Mouse (Mus musculus) urinary bladder, postnatal 4 days (tissue): ENCODE results near the gene Lrig3.
A peak's percentile ranks its signal among the peaks of the same experiment; 100 is the strongest.

Source experiments
- DNase-seq, 2 experiments: peaks; one replicate each; pipeline ENCODE4 v3.0.0; 2021 to 2022; ENCODE audit warnings: low spot score in 2 of 2

Lrig3 gene

DNA sequence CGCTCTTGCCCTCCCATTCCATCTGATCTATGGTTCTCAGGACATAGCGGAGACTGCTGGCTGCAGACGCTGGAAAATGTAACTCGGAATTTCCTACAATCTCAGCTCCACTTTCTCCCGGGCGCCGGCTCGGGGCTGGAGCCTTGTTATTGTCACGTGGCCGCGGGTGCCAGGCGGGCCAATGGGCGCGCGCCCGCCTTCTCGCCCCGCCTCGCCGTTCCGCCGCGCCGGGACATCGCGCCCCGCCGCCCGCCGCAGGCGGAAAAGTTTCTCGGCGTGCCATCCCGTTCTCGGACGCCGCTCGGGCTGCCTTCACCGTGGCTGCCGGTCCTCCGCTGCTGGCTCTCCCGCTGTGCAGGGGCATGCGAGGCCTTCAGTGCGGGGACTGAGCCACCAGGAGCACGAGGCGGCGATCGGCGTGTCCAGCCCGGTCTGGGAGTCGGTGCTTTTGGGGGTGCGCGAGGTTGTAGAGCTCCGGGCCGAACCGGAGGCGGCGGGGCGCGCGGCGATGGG is at the start of gene Lrig3:
TSS of gene Lrig3 (plus strand) at position 201 of the 513 bp plus-strand sequence.
- DNase-seq = peak; percentile 80 to 81

DNA sequence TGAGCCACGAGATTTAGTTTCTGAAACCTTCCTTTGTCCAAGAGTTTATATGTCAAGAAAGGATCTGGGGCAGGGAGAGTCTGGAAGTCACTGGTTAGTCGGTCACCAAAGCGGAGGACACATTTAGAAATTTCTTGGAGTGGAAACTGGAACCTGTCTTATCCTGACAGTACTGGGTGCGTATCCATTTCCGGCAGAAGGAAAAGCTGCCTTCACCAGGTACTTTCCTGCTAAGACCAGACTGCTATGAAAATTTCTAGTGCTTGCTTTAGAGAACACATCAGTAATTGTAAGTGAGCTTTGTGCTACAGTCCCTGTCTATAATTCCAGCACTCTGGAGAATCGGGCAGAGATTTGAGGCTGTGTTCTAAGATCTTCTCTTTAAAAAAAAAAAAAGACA is 49.2 kb upstream of the Lrig3 start:
- DNase-seq = no peak

DNA sequence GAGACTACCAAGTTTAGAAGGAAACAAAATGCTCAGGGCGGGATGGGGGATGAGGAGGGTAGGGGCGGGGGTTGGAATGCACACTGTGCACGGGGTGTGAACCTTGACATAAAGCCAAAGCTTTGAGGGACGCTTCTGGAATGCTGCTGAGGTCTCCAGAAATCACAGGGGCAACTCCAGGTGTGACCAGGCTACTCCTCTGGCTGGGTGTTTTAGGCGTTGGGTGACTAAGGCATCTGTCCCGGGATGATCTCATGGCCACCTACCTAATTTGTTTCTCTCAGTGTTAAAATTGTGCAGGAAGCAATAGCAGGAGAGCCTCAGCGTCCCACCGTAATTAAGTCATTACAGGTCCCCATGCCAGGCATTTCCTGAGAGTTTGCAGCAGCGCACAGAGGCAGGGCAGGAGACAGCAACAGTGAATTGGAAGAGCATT is 48.5 kb upstream of the Lrig3 start:
- no peak for DNase-seq

DNA sequence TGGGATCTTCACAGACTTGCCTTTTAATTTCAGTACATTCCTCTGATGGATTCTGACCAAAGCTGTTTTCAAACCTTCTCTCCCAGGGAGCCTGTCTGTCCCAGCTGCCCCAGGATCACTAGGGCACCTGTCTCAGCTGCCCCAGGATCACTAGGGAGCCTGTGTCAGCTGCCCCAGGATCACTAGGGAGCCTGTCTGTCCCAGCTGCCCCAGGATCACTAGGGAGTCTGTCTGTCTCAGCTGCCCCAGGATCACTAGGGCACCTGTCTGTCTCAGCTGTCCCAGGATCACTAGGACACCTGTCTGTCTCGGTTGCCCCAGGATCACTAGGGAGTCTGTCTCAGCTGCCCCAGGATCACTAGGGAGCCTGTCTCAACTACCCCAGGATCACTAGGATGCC is 47.0 kb upstream of the Lrig3 start:
- no peak for DNase-seq

DNA sequence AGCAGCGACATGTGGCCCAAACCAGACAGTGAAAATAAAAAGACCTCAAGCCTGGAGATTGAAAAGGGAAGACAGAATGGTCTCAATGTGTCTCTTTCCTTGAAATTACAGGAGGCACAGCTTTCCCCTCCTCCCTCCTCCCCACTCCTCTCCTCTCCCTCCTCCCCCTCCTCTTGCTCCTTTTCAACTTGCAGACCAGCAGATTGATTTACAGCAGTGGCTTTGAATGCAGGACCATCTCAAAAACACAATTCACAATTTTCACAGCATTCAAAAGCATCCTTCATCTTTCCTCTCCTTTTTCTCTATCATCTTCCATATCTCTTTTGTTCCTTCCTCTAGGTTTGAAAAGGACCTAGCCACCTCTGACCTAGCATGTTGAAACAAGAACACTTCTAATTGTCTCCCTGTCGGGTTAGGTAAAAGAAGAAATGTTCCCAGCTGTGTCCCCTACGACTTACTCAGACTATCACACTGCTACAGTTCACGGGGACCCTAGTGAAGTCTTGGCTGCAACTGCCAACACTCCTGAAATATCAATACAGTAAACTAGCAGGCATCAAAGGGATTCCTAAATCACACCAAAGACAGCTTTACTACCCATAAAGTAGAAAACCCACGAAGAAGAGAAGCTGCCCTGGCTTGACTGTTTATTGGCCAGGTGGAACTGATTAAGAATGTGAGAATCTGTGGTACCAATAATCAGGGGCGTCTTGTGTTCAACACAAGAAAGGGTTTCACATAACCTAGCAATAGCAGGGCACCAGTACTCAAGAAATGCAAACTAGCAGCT is 44.1 kb upstream of the Lrig3 start:
- no peak for DNase-seq

DNA sequence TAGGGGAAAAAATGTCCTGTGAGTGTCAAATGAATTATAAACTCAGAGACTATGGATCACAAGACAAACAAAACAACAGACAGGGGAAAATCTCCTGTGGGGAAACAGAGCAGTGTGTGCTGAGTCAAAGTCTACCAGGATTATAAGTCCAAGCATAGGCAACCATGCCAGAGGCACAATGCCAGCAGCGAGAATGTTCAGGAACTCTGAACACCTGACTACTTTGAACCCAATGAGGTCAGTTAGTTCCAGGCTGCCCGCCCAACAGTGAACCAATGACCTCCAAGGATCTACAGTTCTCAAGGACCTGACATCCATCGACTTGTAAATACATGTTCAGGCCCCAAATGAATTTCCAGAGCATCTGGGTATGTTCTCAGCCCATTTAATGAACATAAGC is 36.0 kb upstream of the Lrig3 start:
- DNase-seq = no peak

DNA sequence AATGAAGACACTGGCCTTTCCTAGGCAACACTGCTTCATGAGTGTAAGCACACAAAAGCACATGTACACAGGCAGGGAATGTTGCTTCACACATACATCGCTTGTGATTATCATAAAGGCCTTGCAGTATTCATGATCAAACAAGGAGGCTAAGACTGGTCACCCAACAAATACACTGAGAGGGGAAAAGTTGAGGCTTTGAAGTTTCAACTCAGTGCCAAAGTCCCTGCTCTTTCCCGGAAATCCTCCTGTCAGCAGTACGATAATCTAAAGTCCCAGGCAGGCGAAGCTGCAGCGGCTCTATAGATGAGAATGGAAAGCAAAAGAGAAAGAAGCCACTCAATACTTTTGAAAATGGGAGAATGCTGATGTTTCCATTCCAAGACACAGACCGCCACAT is 32.6 kb upstream of the Lrig3 start:
- DNase-seq = no peak

DNA sequence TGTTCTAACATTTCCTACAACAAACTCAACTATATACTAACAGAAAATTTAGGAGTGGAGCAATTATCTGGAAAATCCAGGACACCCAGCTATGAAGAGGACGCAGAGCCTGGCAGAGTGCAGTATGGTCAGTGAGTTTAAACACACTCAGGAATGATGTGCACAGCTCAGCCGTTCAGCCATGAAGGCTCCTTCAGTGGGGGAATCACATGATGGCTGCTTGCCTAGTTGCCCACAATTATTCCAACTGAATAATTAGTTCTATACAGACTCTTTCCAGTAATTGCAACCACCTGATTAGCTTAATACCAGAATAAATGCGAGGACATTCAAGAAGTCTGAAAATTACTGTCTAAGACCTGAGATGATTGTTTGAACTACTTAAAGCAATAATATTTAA is 31.9 kb upstream of the Lrig3 start:
- no peak for DNase-seq

DNA sequence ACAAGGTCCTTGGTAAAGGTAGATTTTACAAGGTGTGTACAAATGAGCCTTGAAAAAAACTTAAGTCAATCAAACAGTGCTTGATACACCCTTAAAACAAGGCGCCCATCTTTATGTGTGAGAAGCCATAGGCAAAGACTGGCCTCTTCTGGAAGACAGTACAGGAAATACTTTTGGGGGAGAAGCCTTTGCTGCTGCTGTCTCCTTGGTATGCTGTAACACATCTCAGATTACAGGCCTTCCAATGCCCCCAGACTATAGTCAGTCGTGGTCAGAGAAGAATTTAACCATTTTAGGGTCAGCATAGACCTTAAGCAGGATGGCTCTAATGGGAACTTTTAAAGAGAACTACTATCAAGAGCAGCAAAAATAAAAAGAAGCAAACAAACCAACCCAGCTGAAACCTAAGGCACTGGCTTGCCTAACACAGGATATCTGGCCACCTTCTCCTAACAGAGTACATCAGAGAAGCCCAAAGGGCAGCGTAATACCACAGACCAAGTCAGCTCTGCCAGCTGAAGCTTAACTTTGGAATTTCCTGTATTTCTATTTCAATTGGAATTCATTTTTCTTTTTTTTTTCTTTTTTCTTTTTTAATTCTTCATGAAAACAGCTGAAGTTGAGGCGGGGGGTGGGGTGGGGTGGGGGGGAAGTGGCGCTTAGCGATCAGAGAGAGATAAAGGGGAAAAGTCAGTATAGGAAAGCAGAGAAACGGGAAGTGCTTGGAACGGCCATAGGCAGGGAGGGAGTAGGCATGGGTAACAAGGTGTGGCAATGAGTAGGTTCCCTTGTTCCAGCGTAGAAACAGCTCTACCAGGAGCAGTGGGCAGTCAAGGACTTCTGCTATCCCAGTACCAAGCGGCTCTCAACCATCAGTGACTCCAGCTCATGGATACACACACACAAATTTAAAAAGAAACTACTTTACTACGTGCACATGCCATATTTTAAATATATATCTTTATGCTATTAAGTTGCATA is 28.2 kb upstream of the Lrig3 start:
- no peak for DNase-seq

DNA sequence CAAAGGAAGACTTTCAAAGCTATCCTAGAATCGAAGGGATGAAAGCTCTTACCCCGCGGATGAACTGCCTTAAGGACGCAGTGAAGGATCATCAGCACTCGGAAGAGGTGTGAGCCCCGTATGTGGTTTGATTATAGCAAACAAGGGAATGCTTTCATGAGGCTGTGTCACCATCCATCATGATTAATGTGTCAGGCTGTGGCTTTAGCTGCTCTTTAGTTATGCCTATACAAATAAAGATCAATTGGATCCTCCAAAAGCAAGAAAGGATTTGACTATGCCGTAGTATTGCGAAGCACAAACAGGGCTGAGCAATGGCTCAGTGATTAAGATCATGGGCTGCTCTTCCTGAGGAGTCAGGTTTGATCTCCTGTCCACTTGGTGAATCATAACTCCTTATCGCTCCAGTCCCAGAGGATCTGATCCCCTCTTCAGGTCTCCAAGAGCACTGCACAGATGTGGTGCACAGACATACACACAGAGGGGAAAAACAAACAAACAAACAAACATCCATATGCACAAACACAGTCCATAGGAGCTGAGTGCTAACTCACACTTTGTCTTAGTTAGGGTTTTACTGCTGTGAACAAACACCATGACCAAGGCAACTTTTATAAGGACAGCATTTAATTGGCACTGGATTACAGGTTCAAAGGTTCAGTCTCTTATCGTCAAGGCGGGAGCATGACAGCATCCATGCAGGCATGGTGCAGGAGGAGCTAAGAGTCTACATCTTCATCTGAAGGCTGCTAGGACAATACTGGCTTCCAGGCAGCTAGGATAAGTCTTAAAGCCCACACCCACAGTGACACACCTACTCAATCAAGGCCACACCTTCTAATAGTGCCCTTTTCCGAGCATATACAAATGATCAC is 27.2 kb upstream of the Lrig3 start:
- DNase-seq = no peak

DNA sequence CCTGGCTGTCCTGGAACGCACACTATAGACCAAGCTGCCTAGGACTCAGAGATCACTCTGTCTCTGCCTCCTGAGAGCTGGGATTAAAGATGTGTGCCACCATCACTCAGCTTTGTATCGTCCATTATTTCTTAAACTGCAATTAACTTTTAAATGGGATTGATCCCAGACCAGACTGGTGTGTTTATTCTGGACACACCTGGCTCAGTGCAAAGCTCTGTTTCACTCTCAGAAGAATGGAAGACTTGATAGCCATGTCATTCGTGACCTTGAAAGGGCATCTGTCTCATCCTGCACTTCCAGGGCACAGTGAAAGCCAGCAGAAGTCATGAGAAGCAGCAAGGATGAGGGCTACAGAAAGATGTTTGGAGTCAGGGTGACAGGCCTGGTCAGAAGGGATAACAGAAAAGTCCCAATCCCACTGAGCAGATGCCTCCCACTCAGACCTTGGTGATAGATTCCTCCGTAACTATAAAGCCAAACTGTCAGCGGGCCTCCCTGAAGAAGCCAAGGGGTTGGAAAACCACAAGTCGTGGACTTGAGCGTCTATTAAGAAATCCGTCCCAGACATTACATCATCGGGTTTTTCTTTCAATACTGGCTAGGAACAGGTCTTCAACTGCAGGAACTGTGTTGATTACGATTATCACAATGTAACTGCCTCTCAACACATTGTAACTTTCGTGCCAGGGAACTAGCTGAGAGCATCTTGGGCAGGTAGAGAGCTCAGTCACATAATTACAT is 25.5 kb upstream of the Lrig3 start:
- no peak for DNase-seq

DNA sequence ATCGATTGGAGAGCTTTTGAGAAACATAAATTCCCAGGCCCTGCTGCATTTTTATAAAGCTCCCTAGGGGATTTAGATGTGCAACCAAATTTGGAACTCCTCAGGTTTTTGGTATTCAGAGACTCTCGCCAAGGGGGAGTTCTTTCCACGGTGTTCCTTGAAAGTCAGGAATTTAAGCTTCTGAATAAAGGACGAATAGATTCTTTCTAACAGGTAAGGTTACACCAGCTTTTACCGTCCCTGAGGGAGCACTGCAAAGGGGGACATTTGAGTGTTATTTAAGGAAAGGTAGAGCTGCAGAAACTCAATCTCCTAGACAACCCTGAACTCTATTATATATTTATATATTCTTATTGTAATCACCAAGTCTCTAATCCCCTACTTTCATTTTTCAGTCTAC is 22.9 kb upstream of the Lrig3 start:
- no peak for DNase-seq

DNA sequence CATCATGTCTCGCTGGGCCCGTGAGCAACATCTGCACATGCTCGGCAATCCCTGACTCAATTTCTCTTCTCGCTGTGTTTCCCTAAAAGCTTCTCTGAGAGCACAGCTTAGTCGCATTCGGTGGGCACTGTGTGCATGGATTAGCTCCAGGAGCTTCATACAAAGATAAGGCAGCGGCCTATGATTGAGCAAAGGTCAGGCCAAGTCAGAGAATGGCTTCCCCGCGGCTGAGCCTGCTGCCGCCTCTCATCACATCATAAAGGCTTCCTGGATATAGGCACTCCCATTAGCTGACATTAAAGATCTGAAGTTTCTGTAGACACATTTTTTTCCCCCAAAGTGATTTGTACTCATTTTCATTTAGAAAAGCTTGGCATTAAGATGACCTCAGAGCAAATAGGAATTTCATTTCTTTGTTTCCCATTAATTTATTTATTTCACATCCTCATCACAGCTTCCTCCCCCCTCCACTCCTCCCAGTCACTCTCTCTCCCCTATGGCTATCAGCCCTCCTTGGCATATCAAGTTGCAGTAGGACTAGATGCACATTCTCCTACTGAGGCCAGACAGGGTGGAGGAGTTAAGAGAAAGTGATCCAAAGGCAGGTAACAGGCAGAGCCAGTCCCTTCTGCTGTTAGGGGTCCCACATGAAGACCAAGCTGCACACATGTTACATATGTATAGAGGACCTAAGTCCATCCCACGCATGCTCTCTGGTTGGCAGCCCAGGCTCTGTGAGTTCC is 21.0 kb upstream of the Lrig3 start:
- DNase-seq = no peak

DNA sequence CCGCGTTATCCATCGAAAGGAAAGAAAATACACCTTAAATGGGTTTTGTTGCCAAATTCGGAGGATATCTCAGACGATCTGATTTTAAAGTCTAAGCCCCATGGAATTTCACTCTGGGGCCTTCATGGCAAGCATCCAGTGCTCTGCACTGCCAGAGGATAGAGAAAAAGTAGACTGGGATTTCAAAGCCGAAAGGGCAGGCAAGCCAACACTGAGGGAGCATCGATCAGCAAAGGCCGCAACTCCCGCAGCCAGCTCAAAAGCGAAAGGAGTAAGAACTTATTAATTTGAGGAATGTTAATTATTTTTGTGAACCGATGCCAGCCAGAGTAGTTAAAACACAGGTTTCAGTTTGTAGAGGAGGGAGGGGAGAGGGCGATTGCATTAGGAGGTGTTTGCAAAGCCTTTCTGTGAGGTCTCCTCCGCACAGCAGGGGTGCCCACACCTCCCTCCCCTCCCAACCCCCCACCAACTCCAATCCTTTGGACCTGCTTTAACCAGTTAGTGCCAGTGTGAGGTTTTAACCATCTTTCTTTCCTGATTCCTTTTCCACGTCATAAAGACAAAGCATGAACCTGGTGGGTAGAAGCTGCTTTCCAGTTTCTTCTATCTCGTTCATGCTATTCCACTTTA is 17.0 kb upstream of the Lrig3 start:
- DNase-seq = no peak

DNA sequence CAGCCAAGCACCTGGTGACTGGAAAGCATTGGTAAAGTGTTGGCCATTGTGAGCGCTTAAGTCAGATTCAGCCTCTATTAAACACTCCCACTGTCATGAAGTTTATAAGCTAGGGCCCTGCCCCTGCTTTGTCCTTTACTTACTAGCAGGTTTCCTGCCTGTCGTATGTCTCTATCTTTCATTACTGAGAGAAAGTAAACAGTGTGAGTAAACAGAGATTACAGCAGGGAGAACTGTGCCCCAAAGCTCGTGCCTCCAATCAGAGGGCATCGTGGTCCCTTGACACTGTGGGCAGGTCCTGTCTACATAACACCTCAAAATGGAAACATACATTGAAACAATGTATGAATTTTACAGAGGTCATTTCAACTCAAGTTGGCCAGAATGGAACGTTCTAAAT is 14.3 kb upstream of the Lrig3 start:
- no peak for DNase-seq

DNA sequence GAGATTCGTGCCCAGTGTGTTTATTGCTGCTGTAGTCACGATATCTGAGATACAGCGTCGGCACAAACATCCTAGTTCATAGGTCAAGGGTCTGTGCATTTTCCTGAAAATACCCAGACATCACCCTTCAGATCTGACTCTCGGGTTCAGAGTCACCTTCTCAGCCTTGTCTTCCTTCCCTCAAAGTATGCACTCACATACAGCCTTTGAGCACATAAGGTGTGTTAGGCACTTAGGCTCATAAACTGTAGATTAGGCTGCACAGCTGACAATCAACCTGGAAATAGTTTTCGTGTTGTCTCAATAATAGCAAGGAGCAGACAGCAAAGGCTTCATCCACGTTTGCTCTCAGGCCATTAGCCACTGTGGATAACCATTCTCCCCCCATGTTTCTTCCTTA is 11.6 kb upstream of the Lrig3 start:
- DNase-seq = no peak

DNA sequence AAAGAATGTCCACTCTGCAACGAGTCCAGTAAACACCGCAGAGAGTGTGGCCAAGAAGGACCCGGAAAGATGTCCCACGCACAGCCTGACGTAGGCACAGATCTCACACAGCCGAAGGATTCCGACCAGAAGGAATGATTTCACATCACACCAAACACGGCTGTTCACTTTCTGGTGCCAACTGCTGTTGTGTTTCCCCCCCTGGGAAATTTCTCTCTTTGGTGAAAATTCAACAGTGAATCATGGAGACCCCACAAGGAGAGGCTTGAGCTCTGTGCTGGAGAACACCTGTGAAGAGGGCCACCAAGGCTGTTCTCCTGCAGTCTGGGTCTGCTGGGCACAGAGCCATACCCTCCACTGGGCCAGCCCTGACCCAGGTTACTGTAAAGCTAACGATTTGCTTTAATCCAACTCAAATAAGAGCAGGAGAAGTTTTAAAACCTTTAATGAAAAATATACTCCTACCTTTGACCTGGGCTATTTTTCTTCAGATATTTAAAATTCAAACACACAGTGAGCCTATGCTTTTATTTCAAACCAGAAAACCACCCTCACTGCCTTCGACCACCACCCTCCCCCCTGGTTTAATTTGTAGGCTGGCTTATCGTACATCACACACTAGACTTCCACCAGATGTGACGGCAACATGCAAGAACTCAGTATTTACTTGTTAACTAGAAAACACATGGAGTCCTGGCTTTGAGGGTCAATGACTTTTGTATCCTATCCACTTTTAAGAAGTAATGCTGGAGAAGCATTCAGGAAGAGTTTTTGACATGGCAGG is 11.0 kb upstream of the Lrig3 start:
- DNase-seq = no peak

DNA sequence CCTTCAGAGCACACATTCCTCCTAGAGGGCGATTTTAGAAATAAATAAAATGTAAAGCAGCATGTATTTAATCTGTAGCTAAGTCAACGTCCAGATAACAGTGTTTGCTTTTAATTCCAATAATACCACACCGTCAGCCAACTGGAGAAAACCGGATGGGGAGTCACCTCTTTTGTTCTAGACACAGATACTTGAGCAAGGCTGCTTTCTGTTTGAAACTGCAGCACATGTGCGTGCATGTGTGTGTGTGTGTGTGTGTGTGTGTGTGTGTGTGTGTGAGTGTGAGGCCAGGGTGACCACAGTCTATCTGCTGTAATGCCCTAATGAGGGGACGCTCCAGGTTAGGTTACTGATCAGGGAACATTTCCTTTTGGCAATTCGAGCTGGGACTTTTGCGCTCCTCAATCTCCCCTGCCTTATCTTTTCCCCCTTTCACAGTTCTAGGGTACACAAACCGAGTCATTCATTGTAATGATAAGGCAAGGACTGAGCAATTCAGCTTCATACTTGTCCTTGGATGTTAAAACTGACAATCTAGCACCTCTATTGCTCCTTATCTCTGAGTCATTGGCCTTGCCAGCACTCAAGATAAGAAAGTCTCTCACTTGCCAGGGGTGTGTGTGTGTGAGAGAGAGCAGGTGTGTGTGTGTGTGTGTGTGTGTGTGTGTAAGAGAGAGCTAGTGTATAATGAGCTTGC is 4.4 kb upstream of the Lrig3 start:
- DNase-seq = no peak
